Mouse (Mus musculus) hindbrain, embryonic 14.5 days (tissue): ENCODE measurements around the gene Xcr1. TPM values are rescaled to one million over a fixed set of nuclear protein-coding genes. Genes with fewer than 3 reads are reported as not detected.

Source experiments
- ATAC-seq: fragments of 200-750 bp; cut with Nextera tagmentation; 2 replicates; pipeline ENCODE4 v1.8.0; 2017; ENCODE audit warnings: moderate number of reproducible peaks, mild to moderate bottlenecking, moderate TSS enrichment, moderate library complexity; ENCODE audit not compliant: low FRiP score
- DNase-seq: peaks from one replicate; pipeline ENCODE4 v3.0.0-alpha.2; 2015; ENCODE audit warnings: low spot score
- H3K27ac ChIP-seq: fragments of 300-500 bp; sonication (generic); 2 replicates; pipeline ENCODE4 v1.5.1; 2014; ENCODE audit warnings: mild to moderate bottlenecking, moderate library complexity
- H3K27me3 ChIP-seq: fragments of 300-500 bp; sonication (generic); 2 replicates; pipeline ENCODE4 v1.6.1; 2014; ENCODE audit warnings: mild to moderate bottlenecking, low read length, mixed read lengths; ENCODE audit not compliant: control insufficient read depth, insufficient read depth
- H3K36me3 ChIP-seq: fragments of 300-500 bp; sonication (generic); replicated peaks from 2 replicates; pipeline ENCODE4 v1.6.1; 2014; ENCODE audit not compliant: control insufficient read depth, insufficient read depth
- H3K4me1 ChIP-seq: fragments of 300-500 bp; sonication (generic); replicated peaks from 2 replicates; pipeline ENCODE4 v1.6.1; 2014; ENCODE audit warnings: antibody characterized with exemption, low read length, mixed read lengths; ENCODE audit not compliant: control insufficient read depth, insufficient read depth
- H3K4me2 ChIP-seq: fragments of 300-500 bp; sonication (generic); replicated peaks from 2 replicates; pipeline ENCODE4 v1.6.1; 2014; ENCODE audit warnings: mild to moderate bottlenecking, moderate library complexity
- H3K4me3 ChIP-seq: fragments of 300-500 bp; sonication (generic); replicated peaks from 2 replicates; pipeline ENCODE4 v1.5.1; 2014; ENCODE audit warnings: mild to moderate bottlenecking, low read length
- H3K9ac ChIP-seq: fragments of 300-500 bp; sonication (generic); 2 replicates; pipeline ENCODE4 v1.6.1; 2014
- H3K9me3 ChIP-seq: fragments of 300-500 bp; sonication (generic); 2 replicates; pipeline ENCODE4 v1.6.1; 2016; ENCODE audit warnings: low read length; ENCODE audit not compliant: control insufficient read depth
- WGBS: fragments of 180-500 bp; shearing (Covaris S2); extraction: QIAGEN DNeasy Blood & Tissue Kit; methylation state at CpG from one replicate; pipeline ENCODE4 v1.1.7; 2014; 5-methylcytosine and 5-hydroxymethylcytosine counted together
- polyA plus RNA-seq: library from polyadenylated mRNA; unstranded; fragments of >200 nt; fragmentation: Nextera tagmentation; extraction: Ambion mirVana; gene quantifications from 2 replicates; pipeline ENCODE4 v1.2.1, GENCODE M21; 2014

Gene Xcr1
- polyA plus RNA-seq, 1 experiment from 2014 or later, result 0.09 TPM

- H3K27me3 ChIP-seq, result no peaks in the 10 kb centered on the region
- H3K9me3 ChIP-seq, result no peaks in the 10 kb centered on the region
- DNase-seq (no peak), ATAC-seq (no peak)
- H3K4me3 ChIP-seq, result no peak overlapping the region
- peaks cover 84% of the 10 kb centered on the region for H3K36me3 ChIP-seq
- no peaks in the 10 kb centered on the region for H3K4me1 ChIP-seq
- no peak overlapping the region for H3K27ac ChIP-seq
- no peak overlapping the region for H3K4me2 ChIP-seq
- no peak overlapping the region for H3K9ac ChIP-seq
- 93% methylated on average over 3 of the region's 3 CpGs for WGBS
These were observed 35.2 kb downstream of the Xcr1 start for GRCm38 (mm10) chr9:123826631-123827030.

DNA sequence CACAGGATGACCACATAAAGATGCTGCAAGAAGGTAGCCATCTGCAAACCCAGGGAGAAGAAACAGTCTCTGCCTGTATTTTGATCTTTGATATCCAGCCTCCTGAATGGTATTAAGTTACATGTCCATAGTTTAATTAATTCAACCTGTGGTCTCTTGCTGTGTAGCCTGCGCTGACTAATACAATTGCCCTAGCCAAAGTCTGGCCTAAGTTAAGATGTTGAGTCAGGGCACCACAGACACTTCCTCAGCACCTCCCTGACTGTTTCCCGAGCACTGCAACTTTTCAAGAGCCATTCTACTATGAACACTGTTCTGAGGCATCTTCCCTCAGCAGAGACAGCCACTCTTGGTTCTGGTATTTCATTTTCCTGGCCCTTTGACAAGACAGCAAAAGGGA is 43.2 kb downstream of the Xcr1 start:
- Histone ChIP-seq H3K9me3 (no peaks in the 10 kb centered on the region), H3K4me3 (no peak overlapping the region), H3K4me1 (no peaks in the 10 kb centered on the region), H3K27ac (no peak overlapping the region), H3K27me3 (no peaks in the 10 kb centered on the region), H3K4me2 (no peak overlapping the region), H3K9ac (no peak overlapping the region), H3K36me3 (peaks cover 78% of the 10 kb centered on the region)
- ATAC-seq (no peak), DNase-seq (no peak)
- 85% methylated on average over 2 of the region's 2 CpGs for WGBS

- WGBS, result 94% methylated on average over 1 of the region's 1 CpGs
- no peak overlapping the region for H3K27ac ChIP-seq
- H3K9ac ChIP-seq, result no peak overlapping the region
- no peaks in the 10 kb centered on the region for H3K9me3 ChIP-seq
- ATAC-seq, result no peak
- H3K4me1 ChIP-seq, result no peaks in the 10 kb centered on the region
- H3K4me3 ChIP-seq, result no peak overlapping the region
- no peaks in the 10 kb centered on the region for H3K27me3 ChIP-seq
- no peak for DNase-seq
- no peak overlapping the region for H3K4me2 ChIP-seq
- H3K36me3 ChIP-seq, result peaks cover 57% of the 10 kb centered on the region
These were observed 45.8 kb downstream of the Xcr1 start for GRCm38 (mm10) chr9:123815996-123816395.

DNA sequence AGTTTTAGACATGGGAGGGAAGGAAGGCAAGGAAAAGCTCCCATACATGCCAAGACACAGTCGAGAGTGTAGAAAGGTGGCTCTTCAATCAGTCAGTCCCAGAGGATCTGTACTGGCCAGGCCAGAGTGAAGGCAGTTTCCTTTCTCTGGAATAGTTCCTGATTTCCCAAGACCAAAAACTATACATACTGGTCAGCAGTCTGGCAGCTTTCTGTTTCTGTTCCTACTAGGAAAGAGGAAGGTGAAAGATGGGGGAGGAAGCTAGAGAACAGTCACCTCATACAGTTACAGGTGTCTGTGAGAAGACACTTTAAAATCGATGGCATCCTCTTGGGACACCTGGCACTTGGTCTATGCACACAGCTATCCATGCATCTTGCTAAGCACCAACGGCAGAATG is 46.4 kb downstream of the Xcr1 start:
- 94% methylated on average over 3 of the region's 3 CpGs for WGBS
- Histone ChIP-seq H3K27ac (no peak overlapping the region), H3K9me3 (no peaks in the 10 kb centered on the region), H3K9ac (no peak overlapping the region), H3K4me2 (no peak overlapping the region), H3K36me3 (peaks cover 57% of the 10 kb centered on the region), H3K4me1 (no peaks in the 10 kb centered on the region), H3K4me3 (no peak overlapping the region), H3K27me3 (no peaks in the 10 kb centered on the region)
- ATAC-seq, result no peak; the same call in 1 of the 2 replicates
- DNase-seq, result no peak

DNA sequence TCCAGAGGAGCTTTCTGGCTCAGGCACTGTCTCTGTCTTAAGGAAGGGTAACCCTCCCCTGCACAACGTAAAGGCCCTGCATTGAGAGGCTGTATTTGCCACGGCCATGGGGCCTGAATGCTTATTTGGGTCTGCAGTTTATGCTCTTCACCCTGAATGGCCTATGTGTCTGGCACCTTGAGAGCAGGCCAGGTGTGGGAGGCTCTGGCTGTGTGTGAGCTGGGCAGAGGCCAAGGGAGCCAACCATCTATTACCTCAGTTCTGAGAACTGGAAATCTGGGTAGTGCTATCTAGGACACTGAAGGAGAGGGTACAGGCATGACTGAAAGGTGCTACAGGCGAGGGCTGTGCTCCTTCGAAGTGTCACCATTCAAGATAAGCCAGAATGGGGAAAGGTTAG is 47.0 kb downstream of the Xcr1 start:
- no peak for ATAC-seq
- no peak overlapping the region for H3K4me3 ChIP-seq
- no peak for DNase-seq
- no peaks in the 10 kb centered on the region for H3K9me3 ChIP-seq
- H3K27ac ChIP-seq, result no peak overlapping the region
- H3K36me3 ChIP-seq, result peaks cover 59% of the 10 kb centered on the region
- no peaks in the 10 kb centered on the region for H3K4me1 ChIP-seq
- H3K27me3 ChIP-seq, result no peaks in the 10 kb centered on the region
- WGBS, result 88% methylated on average over 4 of the region's 4 CpGs
- no peak overlapping the region for H3K4me2 ChIP-seq
- no peak overlapping the region for H3K9ac ChIP-seq

DNA sequence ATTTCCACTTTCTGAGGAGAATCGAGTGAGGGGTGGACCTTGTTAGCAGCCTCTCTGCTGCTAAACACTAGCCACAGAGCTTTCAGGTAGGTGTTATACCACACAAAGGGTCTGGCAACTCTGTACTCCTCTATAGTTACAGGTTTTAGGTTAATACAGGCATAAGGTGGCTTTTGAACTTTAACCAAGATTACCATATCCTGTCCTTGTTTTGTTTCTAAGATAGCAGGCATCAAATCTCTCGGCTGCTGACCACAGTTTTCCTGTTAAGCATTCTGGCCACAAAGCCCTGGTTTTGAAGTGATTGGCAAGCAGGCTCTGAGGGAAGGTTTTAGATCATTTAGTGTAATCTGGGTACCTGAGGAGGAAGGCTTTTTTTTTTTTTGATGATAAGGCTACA is 47.5 kb downstream of the Xcr1 start:
- Histone ChIP-seq H3K27me3 (no peaks in the 10 kb centered on the region), H3K27ac (no peak overlapping the region), H3K36me3 (peaks cover 59% of the 10 kb centered on the region), H3K4me3 (no peak overlapping the region), H3K4me2 (no peak overlapping the region), H3K4me1 (no peaks in the 10 kb centered on the region), H3K9ac (no peak overlapping the region), H3K9me3 (no peaks in the 10 kb centered on the region)
- ATAC-seq (no peak), DNase-seq (no peak)
- WGBS, result 79% methylated on average over 2 of the region's 2 CpGs

- peaks cover 43% of the 10 kb centered on the region for H3K36me3 ChIP-seq
- H3K4me1 ChIP-seq, result no peaks in the 10 kb centered on the region
- H3K4me3 ChIP-seq, result no peak overlapping the region
- ATAC-seq (no peak), DNase-seq (no peak)
- no peaks in the 10 kb centered on the region for H3K27me3 ChIP-seq
- no peaks in the 10 kb centered on the region for H3K9me3 ChIP-seq
- 91% methylated on average over 3 of the region's 3 CpGs for WGBS
- no peak overlapping the region for H3K9ac ChIP-seq
- H3K27ac ChIP-seq, result no peak overlapping the region
- no peak overlapping the region for H3K4me2 ChIP-seq
These were observed 50.0 kb downstream of the Xcr1 start for GRCm38 (mm10) chr9:123811831-123812230.

DNA sequence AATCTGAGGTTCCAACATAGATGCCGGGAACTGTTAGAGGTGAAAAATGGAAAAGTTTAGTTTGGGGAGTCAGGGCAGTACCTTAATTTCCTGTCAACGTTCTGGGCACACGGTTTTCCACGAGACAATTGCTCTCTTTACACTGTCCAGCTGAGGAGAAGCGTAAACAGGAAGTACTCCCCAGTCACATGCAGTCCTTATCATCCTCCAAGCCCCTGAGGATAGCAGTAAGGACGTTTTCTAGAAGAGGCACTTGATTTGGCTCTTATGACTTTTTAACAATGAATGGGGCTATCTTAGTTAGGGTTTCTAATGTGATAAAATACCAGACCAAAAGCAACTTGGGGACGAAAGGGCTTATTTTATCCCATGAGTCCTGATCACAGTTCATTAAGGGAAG is 53.2 kb downstream of the Xcr1 start:
- WGBS, result 85% methylated on average over 7 of the region's 7 CpGs
- Histone ChIP-seq H3K4me1 (no peaks in the 10 kb centered on the region), H3K4me2 (no peak overlapping the region), H3K9ac (no peak overlapping the region), H3K27ac (no peak overlapping the region), H3K36me3 (peaks cover 18% of the 10 kb centered on the region), H3K27me3 (no peaks in the 10 kb centered on the region), H3K4me3 (no peak overlapping the region), H3K9me3 (no peaks in the 10 kb centered on the region)
- no peak for ATAC-seq
- DNase-seq, result no peak

- H3K9ac ChIP-seq, result no peak within 1 kb of the TSS
- DNase-seq (no peak), ATAC-seq (no peak)
- peaks cover 18% of the 10 kb centered on the region for H3K36me3 ChIP-seq
- H3K4me2 ChIP-seq, result no peak within 1 kb of the TSS
- no peaks in the 10 kb centered on the region for H3K27me3 ChIP-seq
- whole genome bisulfite sequencing, result 91% methylated on average over 5 of the region's 5 CpGs
- no peak within 1 kb of the TSS for H3K27ac ChIP-seq
- no peak within 1 kb of the TSS for H3K4me3 ChIP-seq
- H3K4me1 ChIP-seq, result no peaks in the 10 kb centered on the region
- no peaks in the 10 kb centered on the region for H3K9me3 ChIP-seq
These were observed 55.6 kb downstream of the Xcr1 start, which contains the start of gene Cxcr6 for GRCm38 (mm10) chr9:123806267-123806666. Cxcr6 (plus strand) TSS chr9:123806475.

- Histone ChIP-seq H3K27me3 (no peaks in the 10 kb centered on the region), H3K4me1 (no peaks in the 10 kb centered on the region), H3K27ac (no peak overlapping the region), H3K4me2 (no peak overlapping the region), H3K4me3 (no peak overlapping the region), H3K9ac (no peak overlapping the region), H3K36me3 (peaks cover 19% of the 10 kb centered on the region), H3K9me3 (no peaks in the 10 kb centered on the region)
- no peak for DNase-seq
- WGBS, result 94% methylated on average over 2 of the region's 2 CpGs
- no peak for ATAC-seq
These were observed 56.6 kb downstream of the Xcr1 start for GRCm38 (mm10) chr9:123805241-123805640.
